Mouse (Mus musculus) cortical plate, adult 2 months (tissue): Measurements from ENCODE around the gene Ppp6r2.

ENCODE experiments used
- CTCF ChIP-seq: fragments of 200-500 bp; IDR thresholded peaks from 2 replicates; pipeline ENCODE4 v1.5.1; 2011; ENCODE audit warnings: mild to moderate bottlenecking, control low read depth, low read length; ENCODE audit not compliant: insufficient read depth; ENCODE audit errors: extremely low read depth
- POLR2A ChIP-seq: fragments of 200-500 bp; IDR thresholded peaks from 2 replicates; pipeline ENCODE4 v1.6.1; 2011; ENCODE audit warnings: mild to moderate bottlenecking, low read length, control low read depth; ENCODE audit not compliant: insufficient read depth; ENCODE audit errors: extremely low read depth

DNA sequence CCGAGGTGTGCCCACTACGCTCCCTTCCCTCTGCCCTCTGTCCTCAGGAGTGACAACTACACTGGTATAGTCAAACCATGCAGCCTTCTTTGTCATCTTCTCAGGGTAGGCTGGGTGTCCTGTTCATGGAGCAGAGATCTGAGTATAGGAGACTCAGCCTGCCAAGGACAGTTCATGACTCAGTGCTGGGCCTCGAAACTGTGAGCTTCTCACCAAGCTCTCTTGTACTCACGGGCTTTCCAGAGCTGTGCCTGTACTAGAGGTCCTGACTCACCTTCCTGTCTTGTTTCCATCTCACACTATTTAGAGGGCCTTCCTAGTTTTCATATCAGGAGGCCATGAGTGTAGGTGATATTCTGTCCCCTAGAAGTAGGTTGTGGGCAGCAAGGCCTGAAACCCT, 66.0 kb downstream of the Ppp6r2 start:
- TF ChIP-seq POLR2A: no peak
- TF ChIP-seq CTCF: no peak
